ENCODE assay signal across 8 mouse cellular contexts in the genomic region with DNA sequence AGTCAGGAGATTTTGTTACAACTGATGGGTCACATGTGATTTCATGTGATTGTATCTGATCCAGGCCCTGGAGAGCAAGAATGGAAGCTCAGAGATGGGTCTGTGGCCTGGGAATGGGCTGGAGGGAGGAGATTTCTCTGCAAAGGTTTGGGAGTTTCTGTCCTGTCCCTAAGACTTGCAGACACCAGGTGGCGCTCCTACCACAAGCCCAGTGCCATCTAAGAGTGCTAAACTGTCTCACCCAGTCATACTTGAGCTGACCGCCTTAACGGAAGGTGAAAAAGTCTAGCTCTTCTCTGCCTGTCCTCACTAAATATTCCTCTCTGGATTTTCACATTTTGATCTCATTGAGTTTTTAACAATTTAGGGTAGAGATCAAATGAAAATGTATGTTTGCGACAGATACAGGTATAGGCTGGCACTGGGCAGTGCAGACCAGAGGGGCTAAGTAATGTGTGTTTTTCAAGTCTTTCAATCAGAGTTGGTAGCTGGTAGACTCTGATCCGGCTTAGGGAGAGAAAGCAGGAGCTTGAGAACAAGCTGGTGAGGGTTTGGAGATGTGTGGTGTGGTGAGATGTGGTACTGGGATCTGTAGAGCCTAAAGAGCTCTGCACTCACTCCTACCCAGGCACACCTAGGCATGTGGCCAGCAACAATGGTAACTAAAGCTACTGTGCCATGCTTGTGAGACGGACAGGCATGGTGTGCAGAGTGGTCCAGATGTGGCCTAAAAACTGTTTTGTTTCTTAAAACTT. TPM values are rescaled to one million over a fixed set of nuclear protein-coding genes. Genes with fewer than 3 reads are reported as not detected.
DNase-seq lines count a peak whose midpoint lies in the region; TF ChIP-seq lines count a peak whose summit lies in the region.
"Had no signal": no experiment of that assay in that cellular context is flagged by ENCODE, and none has a peak within 500 bp of the region (broad histone marks: within the 10 kb centered on the region; RNA-seq: fewer than 3 reads in every experiment).

No protein-coding gene starts in this region.

- DNase-seq in adipocyte (ENCODE audit: low spot score): peak; percentile 86
- peak; percentile 92 for DNase-seq in embryo, embryonic 10 days (ENCODE audit: low spot score)
- peak; percentile 86 to 93 for DNase-seq in heart, postnatal 36 days
- DNase-seq in layer of hippocampus, postnatal 14 days (ENCODE audit: low spot score in 2 of 2): peak; percentile 85 to 90
- DNase-seq in mesoderm, embryonic 11.5 days (ENCODE audit: low read depth, low spot score): peak; percentile 83
- DNase-seq in spleen, postnatal 14 days (ENCODE audit: low spot score in 2 of 2): peak; percentile 67 to 81

- peaks cover 5% of the 10 kb centered on the region; the same call in 1 of the 2 replicates for H3K27me3 ChIP-seq in ES-Bruce4 (ENCODE audit: control insufficient read depth, insufficient read depth, low read length, poor library complexity, severe bottlenecking)

- no peak for TF ChIP-seq EP300 in ES-Bruce4 (IDR thresholded peaks at IDR 0.05; ENCODE audit: insufficient read depth, low read depth, low read length)

- H3K36me3 ChIP-seq in ES-Bruce4 (ENCODE audit: control insufficient read depth, insufficient read depth, low read length, poor library complexity, severe bottlenecking): no peaks in the 10 kb centered on the region

- no peak overlapping the region for H3K9ac ChIP-seq in ES-Bruce4 (ENCODE audit: low read depth, poor library complexity, severe bottlenecking)
- H3K9ac ChIP-seq: limb, embryonic 12.5 days had no signal

- H3K4me1 ChIP-seq in ES-Bruce4 (ENCODE audit: control insufficient read depth, insufficient read depth, low read length): no peaks in the 10 kb centered on the region

- H3K27ac ChIP-seq in ES-Bruce4 (ENCODE audit: insufficient read depth, low read length): no peak overlapping the region
- H3K27ac ChIP-seq: limb, embryonic 12.5 days had no signal

- TF ChIP-seq CTCF in ES-Bruce4 (IDR thresholded peaks at IDR 0.05; ENCODE audit: low read depth, low read length): peak; percentile 95

- no peaks in the 10 kb centered on the region for H3K9me3 ChIP-seq in ES-Bruce4 (replicated peaks; ENCODE audit: control insufficient read depth, insufficient read depth, low read length, poor library complexity, severe bottlenecking)
- H3K9me3 ChIP-seq: limb, embryonic 12.5 days had no signal

- no peak overlapping the region for H3K4me3 ChIP-seq in ES-Bruce4 (ENCODE audit: low read depth, low read length)
- H3K4me3 ChIP-seq: limb, embryonic 12.5 days had no signal

- intact Hi-C loops in heart, postnatal 36 days (cut with DNase I): loop anchor here (1.0 to 10.0 kb wide), 4 partner anchors 54 to 269 kb away; a partner anchor contains a TSS

- no peak for TF ChIP-seq POLR2A in ES-Bruce4 (IDR thresholded peaks at IDR 0.05; ENCODE audit: insufficient read depth, low read length)

RNA-seq across cellular contexts. Expression of a gene that starts 4.1 kb away (rescaled TPM):
- polyA plus RNA-seq in ES-Bruce4 (2011; ENCODE audit: insufficient read depth, insufficient read length, low read depth, missing spikeins): 1.7 and 2.1 TPM in 2 replicates
- 10 to 100 TPM; 20.0 to 20.8 TPM for total RNA-seq in heart, postnatal 36 days (2021)
- total RNA-seq in layer of hippocampus, postnatal 14 days (2021): 100 to 1,000 TPM in 1 of 2 experiments, 10 to 100 TPM in 1; 95.4 to 102 TPM

RNA-seq across cellular contexts. Expression of a gene that starts 25.1 kb away (rescaled TPM):
- polyA plus RNA-seq in ES-Bruce4 (2011; ENCODE audit: insufficient read depth, insufficient read length, low read depth, missing spikeins): 67.5 and 69.1 TPM in 2 replicates
- 10 to 100 TPM; 78.9 to 82.4 TPM for total RNA-seq in heart, postnatal 36 days (2021)
- total RNA-seq in layer of hippocampus, postnatal 14 days (2021): 10 to 100 TPM; 97.5 to 98.6 TPM

Comparison
In these comparisons a context has a peak if more than half of its experiments do, and no peak if none do; other contexts are left out.
1. RNA of a gene that starts 4.1 kb away (total RNA-seq): 95.4 to 102 TPM in layer of hippocampus, postnatal 14 days; 20.0 to 20.8 TPM in heart, postnatal 36 days; every median in the first group is over 4 times any median in the second.
2. Peak in every context shown above with its lines, with median percentiles within 50 percentile points of each other: DNase-seq.